Mouse (Mus musculus): ENCODE data around the gene Wfdc17.

Wfdc17 gene

DNA sequence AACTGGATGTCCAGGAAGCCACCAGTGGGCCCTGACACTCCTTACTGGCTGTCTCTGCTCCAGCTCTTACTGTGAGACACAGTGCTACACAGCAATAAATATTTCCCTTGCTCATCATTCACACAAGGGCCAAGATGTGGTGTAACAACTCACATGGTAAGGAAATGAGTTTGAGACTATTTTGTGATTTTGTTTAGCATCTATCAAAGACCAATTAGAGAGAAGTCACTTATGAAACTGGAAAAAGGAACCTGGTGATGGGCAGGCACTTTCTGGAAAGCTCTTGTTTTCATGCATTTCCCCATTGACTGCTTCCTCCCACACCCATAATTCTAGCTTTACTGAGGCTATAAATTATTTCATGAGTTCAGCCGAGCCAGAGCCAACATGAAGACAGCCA, at the start of gene Wfdc17:
Wfdc17 (plus strand) TSS at position 287 of the 400 bp plus-strand sequence.
- no peak for DNase-seq (ENCODE audit: low spot score in 2 of 2)

DNA sequence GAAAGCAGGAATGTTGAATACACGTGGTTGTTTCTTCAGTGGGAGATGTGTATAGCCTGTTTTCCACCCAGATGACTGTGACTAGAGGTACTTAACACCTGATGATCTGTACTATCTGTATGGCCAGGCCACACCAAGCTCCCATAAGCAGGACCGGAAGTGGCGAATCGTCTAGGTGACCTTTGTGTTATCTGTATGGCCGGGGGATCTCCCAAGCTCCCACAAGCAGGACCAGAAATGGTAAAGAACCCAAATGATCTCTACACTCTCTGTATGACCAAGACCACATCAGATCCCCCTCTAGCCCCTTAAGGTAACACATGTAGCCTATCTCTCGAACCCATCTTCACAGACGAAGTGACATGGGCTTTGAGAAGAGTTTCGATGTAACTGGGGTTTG, 49.2 kb upstream of the Wfdc17 start:
- no peak for DNase-seq (ENCODE audit: low spot score in 2 of 2)

DNA sequence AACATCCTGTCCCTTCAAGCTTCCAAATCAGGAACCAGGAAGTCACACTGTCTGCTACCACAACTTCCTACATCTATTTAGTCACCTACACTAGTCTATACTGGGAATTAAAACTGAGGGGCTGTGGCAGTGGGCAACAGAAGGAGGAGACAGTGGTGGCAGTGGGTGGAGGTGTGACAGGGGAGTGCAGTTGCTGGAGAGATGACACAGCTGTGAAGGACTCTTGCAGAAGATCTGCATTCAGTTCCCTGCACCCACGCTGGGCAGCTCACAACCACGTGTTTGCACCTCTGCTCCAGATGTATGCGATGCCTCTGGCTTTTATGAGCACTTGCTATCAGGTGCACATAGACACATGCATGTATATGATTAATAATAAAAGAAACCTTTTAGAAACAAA, 46.3 kb upstream of the Wfdc17 start:
- DNase-seq (ENCODE audit: low spot score in 2 of 2) = no peak

DNA sequence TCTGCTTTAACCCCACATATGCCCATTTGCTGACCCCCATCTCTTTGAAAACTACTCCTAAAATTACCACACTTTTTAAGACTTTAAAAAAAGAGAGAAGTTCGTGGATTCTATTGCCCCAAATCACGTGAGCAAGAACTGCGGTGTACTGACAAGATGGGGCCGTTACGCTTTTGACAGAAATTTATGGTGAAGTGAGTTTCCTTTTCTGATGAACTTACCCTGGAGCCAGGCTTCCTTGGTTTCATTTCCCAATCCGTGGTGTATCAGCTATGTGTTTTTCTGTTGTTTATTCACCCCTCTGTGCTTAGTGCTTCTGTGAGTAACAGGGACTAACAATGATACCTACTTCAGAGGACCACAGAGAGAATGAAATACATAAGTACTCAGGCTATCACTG, 45.0 kb upstream of the Wfdc17 start:
- no peak for DNase-seq (ENCODE audit: low spot score in 2 of 2)

DNA sequence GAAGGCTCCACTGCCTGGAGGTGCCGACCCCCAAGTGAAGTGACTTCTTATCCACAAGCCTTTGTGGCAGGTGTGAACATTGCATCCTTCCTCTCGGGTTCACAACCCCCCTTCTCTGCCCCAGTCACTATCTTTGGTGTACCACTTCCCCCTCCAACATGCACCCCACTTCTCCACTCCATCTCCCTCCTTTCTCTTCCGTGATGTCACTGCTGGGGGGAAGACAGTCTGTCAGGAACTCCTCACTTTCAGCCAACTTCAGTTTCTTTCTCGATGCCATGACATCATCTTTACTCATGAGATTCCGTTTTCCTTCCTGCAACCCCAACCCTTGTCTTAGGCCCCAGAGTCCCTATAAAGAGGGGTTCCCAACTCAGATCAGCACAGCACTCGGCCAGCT, 41.6 kb upstream of the Wfdc17 start, which contains the start of gene Ccl4:
Ccl4 (plus strand) TSS at position 381 of the 400 bp plus-strand sequence.
- no peak for DNase-seq (ENCODE audit: low spot score in 2 of 2)

DNA sequence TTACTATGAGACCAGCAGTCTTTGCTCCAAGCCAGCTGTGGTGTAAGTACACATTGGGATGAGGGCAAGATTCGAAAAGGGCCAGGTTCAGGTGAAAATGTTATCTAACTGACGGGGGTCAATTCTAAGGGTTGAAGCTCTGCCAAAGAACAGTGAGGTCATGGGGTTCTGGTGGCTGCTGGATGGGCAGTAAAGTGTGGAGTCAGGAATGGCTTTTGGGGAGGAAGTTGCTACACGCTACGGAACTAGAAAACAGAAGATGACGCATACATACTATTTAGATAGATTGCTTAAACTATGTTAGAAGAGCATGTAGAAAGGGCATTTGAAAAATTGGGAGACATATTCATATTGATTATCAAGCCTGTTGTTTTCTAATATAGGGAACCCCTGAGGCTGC, 40.3 kb upstream of the Wfdc17 start:
- no peak for DNase-seq (ENCODE audit: low spot score in 2 of 2)

DNA sequence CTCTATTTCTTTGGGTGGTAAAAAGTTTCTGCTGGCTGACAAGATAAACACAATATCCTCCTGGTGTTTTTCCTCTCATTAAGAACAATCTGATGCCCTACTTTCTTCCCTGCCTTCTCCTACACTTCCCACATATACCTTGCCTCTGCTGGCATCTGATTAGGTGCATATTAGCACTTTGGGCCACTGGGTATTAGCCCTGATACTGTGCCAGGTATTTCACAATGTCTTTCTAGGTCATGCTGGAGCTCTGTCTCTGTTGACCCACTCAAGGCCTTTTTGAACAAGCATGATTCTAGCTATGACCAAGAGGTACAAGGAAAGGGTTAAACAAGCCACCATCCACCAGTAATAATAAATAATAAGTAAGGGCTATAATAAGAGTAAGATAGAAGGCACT, 32.0 kb upstream of the Wfdc17 start:
- no peak for DNase-seq (ENCODE audit: low spot score in 2 of 2)

DNA sequence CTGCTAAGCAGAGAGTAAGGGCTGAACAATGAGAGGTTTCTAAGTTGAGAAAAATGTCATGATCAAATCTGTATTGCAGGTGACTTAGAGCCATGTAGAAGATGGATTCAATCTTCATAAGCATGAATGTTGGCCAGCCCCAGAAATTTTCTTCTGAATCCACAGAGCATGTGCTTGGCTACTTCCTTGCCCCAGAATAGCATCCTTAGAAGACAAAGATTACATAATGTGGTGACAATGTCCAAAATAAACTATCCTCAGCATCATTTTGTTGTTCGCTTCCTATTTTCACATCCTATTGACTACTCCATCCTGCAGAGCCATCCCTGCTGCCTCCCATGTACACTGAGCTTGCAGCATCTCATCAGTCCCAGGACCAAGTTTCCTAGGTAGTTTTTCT, 28.1 kb upstream of the Wfdc17 start:
- no peak for DNase-seq (ENCODE audit: low spot score in 2 of 2)

DNA sequence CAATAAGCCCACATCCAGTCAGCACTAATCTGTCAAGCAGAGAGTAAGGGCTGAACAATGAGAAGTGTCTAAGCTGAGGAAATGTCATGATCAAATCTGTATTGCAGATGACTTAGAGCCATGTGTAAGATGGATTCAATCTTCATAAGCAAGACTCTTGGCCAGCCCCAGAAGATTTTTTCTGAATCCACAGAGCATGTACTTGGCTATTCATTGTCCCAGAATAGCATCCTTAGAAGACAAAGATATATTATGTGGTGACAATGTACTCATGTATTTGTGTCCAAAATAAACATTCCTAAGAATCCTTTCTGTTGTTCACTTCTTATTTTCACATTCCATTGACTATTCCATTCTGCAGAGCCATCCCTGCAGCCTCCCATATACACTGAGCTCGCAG, 13.9 kb upstream of the Wfdc17 start:
- no peak for DNase-seq (ENCODE audit: low spot score in 2 of 2)

DNA sequence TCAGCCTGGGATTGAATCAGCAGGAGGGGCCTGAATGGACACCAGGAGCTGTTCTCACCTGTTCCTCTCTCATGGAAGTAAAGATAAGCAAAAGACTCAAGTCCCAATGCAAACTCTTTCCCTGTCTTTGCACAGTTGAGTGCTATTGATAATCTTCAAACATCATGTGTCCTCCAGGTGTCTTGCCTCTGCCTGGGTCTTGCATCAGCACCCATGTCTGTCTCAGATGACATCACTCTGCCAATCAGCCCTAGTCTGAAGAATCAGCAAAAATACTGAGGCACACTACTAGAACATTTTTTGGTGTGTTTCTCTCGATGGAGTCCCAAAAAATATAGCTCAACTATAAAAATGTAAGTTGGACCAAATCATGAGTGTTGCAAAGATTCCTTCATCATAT, 11.8 kb upstream of the Wfdc17 start:
- DNase-seq (ENCODE audit: low spot score in 2 of 2) = no peak

DNA sequence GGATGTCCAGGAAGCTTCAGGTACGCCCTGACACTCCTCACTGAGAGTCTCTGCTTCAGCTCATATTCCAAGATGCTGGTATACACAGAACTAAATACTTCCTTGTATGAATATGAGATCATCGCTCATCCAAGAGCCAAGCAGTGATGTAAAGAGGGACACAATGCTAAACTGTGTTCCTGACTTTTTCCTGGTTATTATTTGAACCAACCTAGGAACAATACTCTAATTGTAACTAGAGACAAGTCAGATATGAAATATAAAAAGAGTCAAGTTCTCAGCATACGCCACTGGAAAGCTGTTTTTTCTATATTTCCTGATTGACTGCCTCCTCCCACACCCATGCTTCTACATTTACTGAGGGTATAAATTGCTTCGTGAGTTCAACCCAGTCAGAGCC, 4.9 kb downstream of the Wfdc17 start, which contains the start of gene Wfdc18:
Wfdc18 (plus strand) TSS at position 301 of the 400 bp plus-strand sequence.
- no peak for DNase-seq (ENCODE audit: low spot score in 2 of 2)

DNA sequence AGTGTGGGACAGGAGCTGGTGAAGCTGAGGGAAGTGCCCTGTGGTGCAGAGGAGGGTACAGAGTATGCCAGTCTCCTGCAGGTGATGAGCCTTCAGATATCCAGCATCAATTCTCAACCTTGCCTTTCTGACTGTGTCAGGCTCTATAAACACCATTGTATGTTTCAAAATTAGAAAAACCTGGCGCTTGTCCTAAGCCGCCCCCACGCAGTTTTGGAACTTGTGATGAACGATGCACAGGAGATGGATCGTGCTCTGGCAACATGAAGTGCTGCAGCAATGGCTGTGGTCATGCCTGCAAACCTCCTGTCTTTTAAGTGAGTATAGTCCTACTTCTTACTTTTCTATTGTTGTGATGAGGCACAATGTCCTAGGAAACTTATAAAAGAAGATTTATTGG, 5.9 kb downstream of the Wfdc17 start:
- DNase-seq (ENCODE audit: low spot score in 2 of 2) = peak in 1 of 2 experiments; percentile 23

DNA sequence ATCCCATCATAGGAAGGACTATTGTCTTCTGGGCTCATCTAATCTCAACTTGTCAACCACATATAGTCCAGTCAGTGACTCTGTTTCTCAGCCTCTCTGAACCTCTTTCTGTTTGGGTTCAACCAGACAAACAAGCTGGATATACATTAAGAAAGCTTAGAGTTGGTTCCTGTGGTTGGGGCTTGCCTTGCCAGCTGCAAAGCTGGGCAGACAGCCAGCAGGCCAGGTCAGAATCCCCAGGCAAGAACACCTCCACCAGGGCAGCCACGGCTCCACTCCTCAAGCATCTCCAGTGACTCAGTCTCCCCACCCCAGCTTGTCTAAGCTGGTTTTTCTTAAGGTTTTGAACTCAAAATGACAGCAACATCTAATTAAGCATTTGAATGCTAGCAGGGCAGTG, 8.9 kb downstream of the Wfdc17 start:
- DNase-seq (ENCODE audit: low spot score in 2 of 2) = no peak

DNA sequence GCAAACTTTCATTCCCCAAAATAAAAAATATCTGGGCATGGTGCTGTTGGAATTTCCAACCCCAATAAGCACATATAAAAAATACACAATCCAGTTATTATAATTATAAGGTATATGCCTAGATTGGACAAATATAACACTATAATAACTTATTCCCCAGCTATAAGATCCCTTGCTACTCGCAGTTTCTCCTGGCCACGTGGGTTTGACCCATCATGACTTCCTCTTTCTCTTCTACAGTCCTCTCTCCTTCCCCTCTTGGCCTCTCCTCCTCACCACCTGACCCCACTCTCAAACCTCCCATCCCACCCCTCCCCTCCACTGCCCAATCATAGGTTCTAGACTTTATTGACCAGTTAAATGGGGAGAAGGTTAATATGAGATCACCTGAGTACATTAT, 10.1 kb downstream of the Wfdc17 start:
- DNase-seq (ENCODE audit: low spot score in 2 of 2) = no peak

DNA sequence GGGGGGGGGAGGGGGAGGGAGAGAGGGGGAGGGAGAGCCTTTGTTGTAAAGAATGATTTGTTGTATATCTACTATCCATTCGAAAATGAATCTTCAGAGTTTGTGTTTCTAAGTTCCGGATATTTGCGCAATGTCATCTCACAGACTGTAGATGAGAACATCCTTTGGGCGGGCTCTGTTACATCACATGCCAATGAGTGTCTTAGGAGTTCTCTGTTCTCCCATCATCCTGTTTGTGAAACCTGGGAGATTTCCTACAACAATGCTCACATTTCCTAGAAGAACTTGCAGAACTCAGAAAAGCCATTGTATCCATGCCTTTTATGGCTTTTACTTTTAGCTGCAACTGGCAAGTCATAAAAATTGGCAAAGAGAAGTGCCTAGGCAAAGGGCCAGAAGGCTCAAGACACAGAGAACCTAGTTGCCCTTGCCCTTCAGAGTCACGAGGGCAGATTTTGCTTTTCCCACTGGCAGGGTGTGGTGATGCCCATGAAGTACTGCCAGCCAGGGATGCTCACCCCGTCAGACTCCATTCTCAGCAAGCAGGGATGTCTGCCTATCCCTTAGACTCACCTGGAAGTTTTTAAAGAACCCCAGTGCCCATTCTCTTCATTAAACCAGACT, 13.4 kb downstream of the Wfdc17 start:
- no peak for DNase-seq (ENCODE audit: low spot score in 2 of 2)

DNA sequence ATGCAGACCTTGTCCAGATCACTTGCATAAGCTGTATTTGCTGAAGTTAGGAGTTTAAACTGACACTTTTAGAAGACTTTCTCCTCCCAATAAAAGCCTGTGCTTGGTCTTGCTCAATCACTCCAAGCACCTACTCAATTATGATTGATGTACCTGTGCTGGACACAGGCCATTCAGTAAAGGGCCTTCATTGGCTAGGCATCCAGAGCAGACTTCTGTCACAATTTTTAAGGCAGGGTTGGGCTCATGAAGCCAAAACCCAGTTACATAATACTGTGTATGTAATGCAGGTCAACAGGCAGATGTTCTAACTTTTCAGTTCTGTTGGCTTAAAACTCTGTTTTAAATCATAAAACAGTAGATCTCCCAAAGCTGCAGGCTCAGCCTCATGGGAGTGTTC, 17.0 kb downstream of the Wfdc17 start:
- DNase-seq (ENCODE audit: low spot score in 2 of 2) = no peak

DNA sequence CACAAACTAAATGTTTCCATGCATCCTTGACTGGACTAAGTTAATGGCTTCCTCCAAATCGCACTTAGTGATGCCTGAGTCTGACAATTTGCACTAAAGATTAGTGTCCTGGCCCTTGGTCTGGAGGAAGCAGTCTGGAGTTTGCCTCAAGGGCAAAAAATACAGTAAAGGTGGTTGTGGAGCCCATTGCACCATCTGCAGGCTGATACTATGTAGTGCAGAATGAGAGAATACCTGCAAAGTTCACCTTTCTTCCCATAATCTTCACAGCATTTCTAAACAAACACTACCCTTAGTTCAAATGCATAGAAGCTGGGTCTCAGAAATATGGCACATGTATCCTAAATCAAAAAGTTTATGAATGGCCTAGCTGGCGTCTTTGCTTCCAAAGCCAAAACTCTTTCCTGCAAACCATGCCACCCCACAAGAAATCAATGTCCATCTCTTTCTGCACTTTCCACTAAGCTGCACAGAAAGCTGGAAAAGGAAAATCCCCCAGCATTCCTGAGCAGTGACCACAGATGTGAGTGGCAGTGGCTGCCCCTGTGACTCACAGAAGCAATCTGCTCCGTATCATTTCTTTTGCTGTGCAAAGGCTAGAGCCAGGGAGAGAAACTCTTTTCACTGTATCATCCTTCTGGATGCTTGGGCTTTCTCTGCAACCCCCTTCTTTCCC, 25.1 kb downstream of the Wfdc17 start:
- DNase-seq (ENCODE audit: low spot score in 2 of 2) = no peak

DNA sequence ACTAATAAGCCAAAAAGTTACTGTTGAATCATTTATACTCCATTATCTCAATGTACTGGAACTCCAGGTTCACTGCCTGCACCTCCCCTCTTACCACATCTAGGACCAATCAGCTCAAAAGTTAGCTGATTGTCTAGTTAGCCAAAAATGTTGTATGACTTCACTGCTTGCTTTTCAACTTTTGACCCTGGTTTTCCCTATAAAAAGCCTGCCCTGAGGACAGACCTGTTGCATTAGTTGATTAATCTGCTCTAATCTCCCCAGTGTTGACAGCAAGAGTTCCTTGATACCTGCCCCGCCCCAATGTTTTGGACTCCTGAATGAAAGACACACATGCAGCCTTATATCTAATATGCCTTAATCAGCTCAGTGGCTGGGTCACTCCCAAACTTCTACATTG, 27.3 kb downstream of the Wfdc17 start:
- DNase-seq (ENCODE audit: low spot score in 2 of 2) = no peak

DNA sequence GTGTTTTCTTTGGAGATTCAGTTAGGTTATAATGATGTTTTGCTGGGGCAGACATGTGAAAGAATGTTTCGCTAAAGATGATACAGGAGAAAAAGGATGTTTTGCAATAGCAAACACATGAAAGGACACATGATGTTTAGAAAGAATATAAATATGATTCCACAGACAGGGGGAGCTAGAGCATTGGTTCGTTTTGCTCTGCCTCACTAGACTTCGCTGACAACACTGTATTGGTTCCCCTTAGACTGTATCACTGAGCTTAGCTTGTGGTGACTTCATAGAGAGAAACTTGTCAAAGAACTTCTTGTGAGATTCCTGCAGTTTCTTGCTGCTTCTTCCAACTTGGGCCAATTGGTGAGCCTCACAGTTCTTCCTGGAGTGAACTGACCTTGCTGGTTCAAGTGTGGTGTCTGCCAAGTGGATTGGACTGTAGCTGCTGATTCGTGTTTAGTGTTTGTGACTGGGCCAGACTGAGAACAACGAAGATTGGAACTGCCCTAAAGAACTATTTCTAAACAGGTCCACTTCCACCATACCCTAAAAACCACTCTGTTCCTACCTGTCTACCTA, 29.4 kb downstream of the Wfdc17 start:
- no peak for DNase-seq (ENCODE audit: low spot score in 2 of 2)

DNA sequence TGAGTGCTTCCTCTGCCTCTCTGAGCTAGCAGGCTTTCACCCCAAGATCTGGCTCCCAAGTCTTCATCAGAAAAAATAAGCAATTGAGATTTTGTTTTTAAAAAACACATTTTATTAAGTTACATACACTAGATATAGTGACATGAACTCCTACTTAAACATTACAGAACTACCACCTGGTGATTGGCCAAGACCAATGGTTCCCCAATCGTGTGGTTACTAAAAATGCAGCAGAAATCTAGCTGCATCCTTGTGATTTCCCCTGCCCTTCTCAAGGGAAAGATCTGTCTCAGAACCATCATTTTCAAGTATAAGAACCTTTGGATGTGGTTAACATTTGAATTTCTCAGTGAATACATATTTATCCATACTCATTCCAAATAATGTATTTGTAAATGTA, 30.4 kb downstream of the Wfdc17 start:
- no peak for DNase-seq (ENCODE audit: low spot score in 2 of 2)

DNA sequence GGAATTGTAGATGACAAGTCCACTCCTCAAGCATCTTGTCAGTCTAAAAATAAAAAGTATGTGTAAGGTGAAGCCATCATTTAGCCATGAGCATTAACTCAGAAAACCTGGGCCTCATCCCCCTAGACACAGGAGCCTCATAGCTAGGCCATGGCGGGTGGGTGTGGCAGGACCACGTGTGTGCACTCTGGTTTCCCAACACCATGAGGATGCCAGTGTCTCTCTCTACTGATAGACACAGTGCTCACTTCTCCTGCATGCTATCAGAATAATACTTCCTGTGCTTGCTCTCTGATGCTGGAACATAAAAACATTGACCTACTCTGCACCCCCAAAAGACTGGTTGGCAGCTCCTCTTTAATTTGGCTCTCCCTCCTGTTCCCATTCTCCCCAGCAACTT, 32.1 kb downstream of the Wfdc17 start:
- DNase-seq (ENCODE audit: low spot score in 2 of 2) = no peak

DNA sequence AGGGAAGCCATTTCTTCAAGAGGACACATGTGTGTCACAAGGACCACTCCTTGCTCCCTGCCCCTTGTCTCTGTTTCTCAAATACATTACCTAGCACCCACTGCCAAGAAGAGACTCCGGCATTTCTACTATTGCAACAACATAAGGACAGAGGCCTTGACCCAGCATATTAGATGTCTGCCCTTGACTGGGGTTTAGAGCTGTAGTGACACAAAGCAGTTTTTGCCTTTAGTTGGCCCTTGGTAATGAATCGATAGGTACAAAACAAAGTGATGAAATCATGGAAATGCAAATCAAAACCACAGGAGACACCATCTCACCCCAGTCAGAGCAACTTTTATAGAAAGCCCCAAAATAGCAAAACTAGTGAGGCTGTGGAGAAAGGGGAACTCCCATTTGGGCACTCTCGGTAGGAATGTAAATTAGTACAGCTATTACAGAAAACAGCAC, 33.3 kb downstream of the Wfdc17 start:
- no peak for DNase-seq (ENCODE audit: low spot score in 2 of 2)

DNA sequence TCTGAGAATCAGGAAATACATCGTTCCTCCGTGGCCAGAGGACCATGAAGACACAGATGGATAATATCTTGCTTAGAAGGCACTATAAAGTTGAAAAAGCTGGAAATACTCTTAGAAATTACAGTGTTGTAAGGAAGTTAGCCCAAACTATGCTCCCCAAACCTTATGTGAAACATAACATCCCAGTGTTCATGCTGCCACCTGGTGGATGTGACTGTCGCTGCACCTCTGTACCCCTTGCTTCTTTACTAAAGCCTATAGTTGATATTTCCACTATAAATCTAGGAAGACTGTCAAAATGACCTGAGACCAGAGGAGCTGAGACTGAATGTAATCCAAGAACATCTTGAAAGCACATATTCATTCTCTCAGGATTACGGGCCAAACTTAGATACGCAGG, 35.5 kb downstream of the Wfdc17 start:
- peak; percentile 82 to 91 for DNase-seq (ENCODE audit: low spot score in 2 of 2)
